Mouse (Mus musculus): ENCODE measurements around the gene Pbld1.
"Not testable (repeated sequence)": the region's sequence is repeated elsewhere in the genome, so short reads cannot be mapped to it uniquely, and the experiment has no call there.

Gene Pbld1

GRCm38 (mm10) chr10:63039867-63040628 is 19.9 kb upstream of the Pbld1 start:
- no peak for DNase-seq (ENCODE audit: low read depth)

- peak; percentile 15 for DNase-seq (ENCODE audit: low read depth)
These were observed 16.8 kb upstream of the Pbld1 start for GRCm38 (mm10) chr10:63043154-63043553.

- no peak for DNase-seq (ENCODE audit: low read depth)
These were observed 12.2 kb upstream of the Pbld1 start for GRCm38 (mm10) chr10:63047751-63048150.

GRCm38 (mm10) chr10:63049106-63049505 is 10.9 kb upstream of the Pbld1 start:
- no peak for DNase-seq (ENCODE audit: low read depth)

- DNase-seq (ENCODE audit: low read depth) = no peak
These were observed 8.7 kb upstream of the Pbld1 start for GRCm38 (mm10) chr10:63051267-63051666.

- no peak for DNase-seq (ENCODE audit: low read depth)
These were observed 8.0 kb upstream of the Pbld1 start for GRCm38 (mm10) chr10:63052011-63052410.

GRCm38 (mm10) chr10:63053007-63053406 is 7.0 kb upstream of the Pbld1 start:
- no peak for DNase-seq (ENCODE audit: low read depth)

- not testable (repeated sequence) for DNase-seq (ENCODE audit: low read depth)
These were observed 5.9 kb upstream of the Pbld1 start for GRCm38 (mm10) chr10:63054071-63054470.

- DNase-seq (ENCODE audit: low read depth) = peak; percentile 21
These were observed 5.4 kb upstream of the Pbld1 start for GRCm38 (mm10) chr10:63054586-63054985.

- no peak for DNase-seq (ENCODE audit: low read depth)
These were observed 2.8 kb upstream of the Pbld1 start for GRCm38 (mm10) chr10:63056966-63057750.

- no peak for DNase-seq (ENCODE audit: low read depth)
These were observed 444 bp downstream of the Pbld1 start for GRCm38 (mm10) chr10:63060406-63060805.

GRCm38 (mm10) chr10:63061266-63061665 is 1.3 kb downstream of the Pbld1 start:
- no peak for DNase-seq (ENCODE audit: low read depth)

- DNase-seq (ENCODE audit: low read depth) = no peak
These were observed 2.7 kb downstream of the Pbld1 start for GRCm38 (mm10) chr10:63062696-63063095.

- DNase-seq (ENCODE audit: low read depth) = no peak
These were observed 3.4 kb downstream of the Pbld1 start for GRCm38 (mm10) chr10:63063365-63063764.

- DNase-seq (ENCODE audit: low read depth) = no peak
These were observed 4.6 kb downstream of the Pbld1 start for GRCm38 (mm10) chr10:63064516-63064915.

- no peak for DNase-seq (ENCODE audit: low read depth)
These were observed 5.6 kb downstream of the Pbld1 start for GRCm38 (mm10) chr10:63065561-63065960.

- DNase-seq (ENCODE audit: low read depth) = peak; percentile 77
These were observed 6.0 kb downstream of the Pbld1 start for GRCm38 (mm10) chr10:63065988-63066387.

GRCm38 (mm10) chr10:63086304-63086703 is 26.3 kb downstream of the Pbld1 start:
- DNase-seq (ENCODE audit: low read depth) = no peak

- no peak for DNase-seq (ENCODE audit: low read depth)
These were observed 29.3 kb downstream of the Pbld1 start for GRCm38 (mm10) chr10:63089103-63089757.

- DNase-seq (ENCODE audit: low read depth) = peak; percentile 30
These were observed 30.0 kb downstream of the Pbld1 start for GRCm38 (mm10) chr10:63089758-63090571.

GRCm38 (mm10) chr10:63091915-63092314 is 32.0 kb downstream of the Pbld1 start:
- DNase-seq (ENCODE audit: low read depth) = no peak

Measured in naive thymus-derived CD4-positive, alpha-beta T cell, adult 2 months (primary cell).